Mouse (Mus musculus): Measurements from ENCODE around the gene Ubn1.

Gene Ubn1

DNA sequence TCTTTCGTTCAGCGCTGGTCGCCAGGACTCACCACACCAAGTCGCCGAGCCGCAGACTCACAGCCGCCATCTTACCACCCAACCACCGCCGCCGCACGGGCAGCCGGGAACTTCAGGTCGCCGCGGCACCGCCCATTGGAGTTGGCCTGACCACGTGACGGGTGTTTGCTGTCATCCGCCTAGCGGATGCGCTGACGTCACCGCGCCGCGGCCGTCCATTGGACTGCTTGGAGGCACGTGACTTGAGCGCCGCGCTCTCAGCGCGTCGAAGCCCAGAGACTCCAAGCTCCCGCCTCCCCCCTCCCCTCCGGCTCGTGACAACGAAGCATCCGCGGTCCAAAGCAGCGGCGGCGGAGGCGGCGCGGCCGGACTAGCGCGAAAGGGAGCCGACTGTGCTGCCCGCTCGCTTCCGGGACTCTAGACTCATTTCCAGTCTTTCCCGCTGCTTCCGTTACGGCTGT is at the start of gene Ubn1, which contains the start of gene Glyr1:
Gene Ubn1, plus strand, starts transcription at position 284 of the 461 bp plus-strand sequence.
Gene Glyr1, minus strand, starts transcription at position 90 of the 461 bp plus-strand sequence.
- DNase-seq (ENCODE audit: low spot score) = peak; percentile 100

DNA sequence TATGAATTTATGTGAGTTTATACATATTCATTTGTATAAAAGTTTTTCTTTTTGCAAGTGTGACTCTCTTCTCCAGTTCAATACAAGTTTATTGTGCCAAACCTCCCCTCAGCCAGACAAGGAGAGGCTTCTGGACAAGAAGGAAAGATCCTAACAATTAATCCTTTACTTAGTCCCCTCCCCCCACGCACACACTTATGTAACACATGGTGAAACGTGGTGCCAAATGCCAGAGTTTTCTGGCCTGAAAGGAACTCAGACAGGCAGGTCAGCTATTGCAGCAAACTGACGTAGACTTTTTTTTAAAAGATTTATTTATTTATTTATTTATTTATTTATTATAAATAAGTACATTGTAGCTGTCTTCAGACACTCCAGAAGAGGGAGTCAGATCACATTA is 49.2 kb upstream of the Ubn1 start:
- DNase-seq (ENCODE audit: low spot score) = no peak

DNA sequence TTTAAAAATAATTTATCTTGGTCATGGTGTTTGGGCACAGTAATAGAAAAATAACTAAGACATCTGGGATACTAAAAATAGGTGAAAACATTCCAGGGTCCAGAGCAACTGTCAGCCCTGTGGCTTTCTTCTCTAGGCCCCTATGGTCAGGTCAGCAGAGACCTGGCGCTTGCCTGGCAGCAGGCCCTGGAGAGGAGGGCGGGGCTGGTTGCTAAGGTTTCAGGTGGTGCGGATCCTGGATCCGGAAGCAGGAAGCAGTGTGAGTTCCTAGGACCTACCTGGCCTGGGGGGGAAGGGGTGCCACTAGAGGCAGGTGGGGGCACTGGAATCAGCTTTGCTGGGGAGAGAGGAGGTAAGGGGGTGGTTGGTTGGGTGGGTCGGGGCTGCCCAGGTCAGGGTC is 42.8 kb upstream of the Ubn1 start, which contains the start of gene Smim22:
Gene Smim22, plus strand, starts transcription at position 222 of the 400 bp plus-strand sequence.
- DNase-seq (ENCODE audit: low spot score) = peak; percentile 23

GRCm38 (mm10) chr16:5007492-5007891 is 42.4 kb upstream of the Ubn1 start:
- no peak for DNase-seq (ENCODE audit: low spot score)

DNA sequence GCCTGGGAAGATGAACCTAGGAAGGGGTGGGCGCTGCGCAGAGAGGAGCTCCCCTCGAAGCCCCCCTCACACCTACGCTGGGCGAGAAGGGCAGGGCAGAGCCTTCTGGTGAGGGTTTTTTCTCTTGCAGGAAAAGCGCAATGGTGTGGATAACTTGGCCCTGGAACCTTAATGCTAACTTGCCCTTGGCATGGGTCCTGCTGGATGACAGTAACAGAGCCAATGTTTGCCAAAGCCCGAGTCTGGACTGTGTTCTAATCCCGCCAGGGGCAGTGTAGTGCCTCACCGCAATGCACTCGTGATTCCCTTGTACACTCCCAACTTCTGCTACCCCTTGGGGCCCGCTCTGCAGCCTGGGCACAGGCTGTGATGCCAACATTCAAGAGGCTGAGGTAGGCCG is 41.8 kb upstream of the Ubn1 start:
- DNase-seq (ENCODE audit: low spot score) = no peak

GRCm38 (mm10) chr16:5010371-5010935 is 39.4 kb upstream of the Ubn1 start:
- DNase-seq (ENCODE audit: low spot score) = no peak

GRCm38 (mm10) chr16:5011285-5011684 is 38.6 kb upstream of the Ubn1 start:
- no peak for DNase-seq (ENCODE audit: low spot score)

- no peak for DNase-seq (ENCODE audit: low spot score)
These were observed 37.5 kb upstream of the Ubn1 start for GRCm38 (mm10) chr16:5012036-5013005.

- DNase-seq (ENCODE audit: low spot score) = peak; percentile 99
These were observed 36.6 kb upstream of the Ubn1 start, which contains the start of gene Rogdi for GRCm38 (mm10) chr16:5013054-5013838. Gene Rogdi, minus strand, starts transcription at chr16:5013553.

DNA sequence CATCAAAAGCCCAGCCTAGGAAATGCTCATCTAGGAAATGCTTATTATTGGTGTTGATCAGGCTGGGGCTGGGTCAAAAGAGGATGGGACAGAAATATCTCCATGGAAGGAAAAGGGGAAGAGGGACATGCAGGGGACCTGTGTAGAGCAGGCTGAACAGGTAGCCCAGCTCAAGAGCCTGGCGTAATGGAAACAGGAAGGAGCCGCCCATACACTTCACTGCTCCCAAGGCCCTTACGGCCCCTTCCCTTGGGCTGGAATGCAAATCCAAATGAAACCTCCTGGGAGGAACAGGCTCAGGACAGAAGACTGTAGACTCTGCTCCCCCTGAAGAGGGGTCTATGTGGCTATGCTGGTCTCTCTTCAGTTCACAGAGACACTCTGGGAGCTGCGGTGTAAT is 35.3 kb upstream of the Ubn1 start:
- no peak for DNase-seq (ENCODE audit: low spot score)

DNA sequence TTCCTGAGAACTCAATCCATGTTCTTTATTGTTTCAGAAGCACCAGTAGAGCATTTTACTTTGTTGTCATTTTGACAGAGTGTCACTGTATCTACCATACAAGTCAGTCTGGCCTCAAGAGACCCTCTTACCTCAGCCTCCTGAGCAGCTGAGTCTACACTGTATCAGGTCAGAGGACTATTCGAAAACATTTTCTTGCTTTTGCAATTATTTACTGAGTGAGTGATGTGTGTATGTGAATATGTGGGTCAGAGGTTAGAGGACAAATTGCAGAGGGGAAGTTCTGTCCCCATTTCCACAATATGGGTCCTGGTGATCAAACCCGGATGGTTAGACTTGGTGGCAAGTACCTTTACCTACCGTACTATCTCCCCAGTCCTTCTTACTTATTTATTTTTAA is 25.8 kb upstream of the Ubn1 start:
- no peak for DNase-seq (ENCODE audit: low spot score)

DNA sequence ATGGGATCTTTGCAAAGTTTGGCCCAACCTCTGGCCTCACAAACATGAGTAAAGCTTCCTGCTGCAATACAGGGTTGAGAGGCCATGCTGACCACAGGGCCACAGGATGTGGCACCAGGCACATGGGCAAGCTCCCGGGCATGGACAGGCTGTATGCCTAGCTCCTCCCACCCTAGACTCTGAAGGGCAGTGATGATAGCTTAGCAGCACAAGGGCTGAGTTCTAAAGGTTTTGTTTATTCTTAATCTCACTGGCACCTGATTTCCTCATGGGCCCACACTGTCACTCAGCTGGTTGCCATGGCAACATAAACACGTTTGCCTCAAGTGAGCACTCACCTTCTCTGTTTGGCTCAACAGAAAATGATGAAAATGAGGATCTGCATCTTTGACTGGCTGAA is 20.0 kb upstream of the Ubn1 start:
- DNase-seq (ENCODE audit: low spot score) = peak; percentile 22

DNA sequence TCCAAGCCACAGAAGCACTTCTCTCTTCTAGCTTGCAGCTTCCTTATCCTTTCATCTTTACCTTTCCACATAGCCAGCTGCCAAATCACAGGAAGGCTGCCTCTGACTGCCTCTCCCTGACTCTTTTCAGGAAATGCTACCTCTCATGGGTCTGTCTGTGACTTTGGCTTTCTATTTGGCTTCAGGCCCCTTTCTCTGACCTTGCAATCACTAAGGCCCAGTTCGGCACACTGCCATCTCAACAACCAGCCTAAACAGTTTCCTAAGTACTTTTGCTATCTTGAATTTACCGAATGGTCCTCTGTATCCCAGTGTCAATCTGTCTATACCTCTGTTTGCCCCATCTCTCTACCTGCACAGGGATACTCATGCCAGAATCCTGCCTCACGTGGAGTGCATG is 14.3 kb upstream of the Ubn1 start:
- no peak for DNase-seq (ENCODE audit: low spot score)

DNA sequence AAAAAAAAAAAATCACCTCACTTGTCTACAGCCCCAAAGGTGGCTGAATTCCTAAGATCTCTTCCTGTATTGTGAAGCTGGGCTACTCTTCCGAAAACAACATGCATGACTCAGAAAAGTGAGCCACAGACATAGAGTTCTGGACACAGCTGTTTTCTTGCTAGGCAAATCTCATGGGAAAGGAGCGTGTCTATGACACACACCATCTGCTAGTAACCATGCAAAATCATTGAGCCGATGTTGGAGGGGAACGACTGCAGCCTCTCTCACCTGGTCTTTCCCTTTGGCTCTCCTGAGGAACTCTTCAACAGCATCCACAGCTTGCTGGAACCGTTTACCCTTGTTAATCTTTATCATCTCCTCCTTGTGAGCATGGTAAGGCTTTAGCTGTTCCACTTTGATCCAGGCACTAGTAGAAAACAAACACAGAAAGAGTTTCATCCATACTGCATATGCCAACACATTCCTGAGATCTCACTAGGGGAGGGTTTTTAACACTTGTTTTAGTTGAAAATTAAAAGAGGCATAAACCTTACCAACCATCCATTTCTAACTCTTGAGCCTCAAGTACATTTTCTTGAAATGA is 13.1 kb upstream of the Ubn1 start:
- no peak for DNase-seq (ENCODE audit: low spot score)

GRCm38 (mm10) chr16:5045322-5045721 is 4.5 kb upstream of the Ubn1 start:
- DNase-seq (ENCODE audit: low spot score) = no peak

DNA sequence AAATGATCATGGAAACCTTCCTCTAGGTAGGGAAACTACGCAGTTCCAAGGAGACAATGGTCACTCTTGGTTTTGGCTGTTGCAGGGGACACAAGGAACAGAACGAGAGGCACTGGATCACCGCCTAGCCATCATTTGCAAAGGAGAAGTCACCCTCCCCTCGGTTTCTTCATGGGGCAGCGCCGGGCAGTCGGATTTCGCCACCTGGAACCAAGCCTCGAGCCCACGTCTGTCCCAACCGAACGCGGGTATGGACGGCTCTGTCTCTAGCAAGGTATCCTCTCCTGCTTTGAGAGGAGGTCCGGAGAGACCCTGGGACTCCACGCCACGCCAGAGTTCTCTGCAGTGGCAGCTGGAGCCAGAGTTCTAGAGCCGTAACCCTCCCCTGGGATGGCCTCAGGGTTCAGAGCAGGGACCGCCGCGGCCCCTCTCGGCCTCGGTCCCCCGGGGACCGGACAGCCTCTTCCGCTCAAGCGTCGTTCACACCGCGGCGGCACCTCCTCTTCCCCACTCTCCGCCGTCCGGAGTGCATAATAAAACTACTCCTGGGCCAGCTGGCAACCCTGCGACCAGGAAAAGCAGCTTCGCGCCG is 579 bp upstream of the Ubn1 start:
- no peak for DNase-seq (ENCODE audit: low spot score)

- peak; percentile 76 for DNase-seq (ENCODE audit: low spot score)
These were observed 624 bp downstream of the Ubn1 start for GRCm38 (mm10) chr16:5050251-5051110.

DNA sequence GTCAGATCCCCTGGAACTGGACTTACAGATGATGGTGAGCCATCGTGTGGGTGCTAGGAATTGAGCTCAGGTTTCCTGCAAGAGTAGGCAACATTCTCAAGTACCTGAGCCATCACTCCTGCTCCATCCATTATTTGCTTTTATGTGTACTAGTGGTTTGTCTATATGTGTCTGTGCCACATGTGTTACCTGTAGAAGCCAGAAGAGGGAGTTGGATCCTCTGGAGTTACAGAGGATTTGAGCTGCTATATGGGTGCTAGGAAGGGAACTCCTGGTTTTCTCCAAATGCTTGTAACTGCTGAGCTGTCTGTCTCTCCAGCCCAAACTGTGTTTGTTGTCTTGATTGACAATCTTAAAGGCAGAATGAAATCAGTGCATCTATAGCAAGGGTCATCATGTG is 8.3 kb downstream of the Ubn1 start:
- DNase-seq (ENCODE audit: low spot score) = peak; percentile 28

- DNase-seq (ENCODE audit: low spot score) = no peak
These were observed 13.6 kb downstream of the Ubn1 start for GRCm38 (mm10) chr16:5063472-5063871.

DNA sequence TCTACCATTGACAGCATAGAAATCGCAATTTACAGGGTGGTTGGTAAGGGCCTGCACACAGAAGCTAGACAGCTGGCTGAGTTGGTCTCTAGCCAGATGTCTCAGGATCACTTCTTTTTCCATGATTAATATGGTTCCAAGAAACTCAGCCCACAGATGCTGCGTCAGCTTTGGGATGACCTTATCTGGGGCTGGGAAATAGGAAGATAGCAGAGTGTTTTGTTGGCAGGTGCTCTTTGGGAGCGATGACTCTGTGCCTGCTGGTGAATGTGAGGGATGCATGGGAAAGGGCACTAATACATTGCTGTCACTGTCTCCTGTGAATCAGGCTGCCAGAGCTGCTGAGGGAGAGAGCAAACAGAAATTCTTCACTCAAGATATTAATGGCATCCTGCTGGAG is 20.5 kb downstream of the Ubn1 start:
- no peak for DNase-seq (ENCODE audit: low spot score)

DNA sequence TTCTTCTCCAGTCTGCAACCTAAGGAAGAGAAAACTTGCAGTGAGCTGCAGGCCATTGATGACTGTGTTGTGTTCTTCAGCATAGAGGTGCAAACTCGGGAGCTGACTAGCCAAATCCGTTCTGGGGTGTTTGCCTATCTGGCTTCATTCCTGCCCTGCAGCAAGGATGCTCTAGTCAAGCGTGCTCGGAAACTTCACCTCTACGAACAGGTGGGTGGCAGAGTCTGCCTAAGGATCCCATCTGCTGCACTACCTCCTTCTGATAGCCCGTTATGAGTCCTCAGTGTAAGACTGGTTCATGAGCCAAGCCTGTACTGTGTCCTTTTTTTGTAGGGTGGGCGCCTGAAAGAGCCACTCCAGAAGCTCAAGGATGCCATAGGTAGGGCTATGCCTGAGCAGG is 22.1 kb downstream of the Ubn1 start:
- DNase-seq (ENCODE audit: low spot score) = no peak
